Comparison of ENCODE assay signal across 8 mouse cellular contexts in genomic region chr11:77686841-77687540, GRCm38 (mm10). TPM values are rescaled to one million over a fixed set of nuclear protein-coding genes. Genes with fewer than 3 reads are reported as not detected.
DNase-seq lines count a peak whose midpoint lies in the region; ATAC-seq and TF ChIP-seq lines count a peak whose summit lies in the region.

No protein-coding gene starts in this region.

- H3K27me3 ChIP-seq in embryonic facial prominence, embryonic 12.5 days, result no peaks in the 10 kb centered on the region
- no peaks in the 10 kb centered on the region for H3K27me3 ChIP-seq in kidney, adult 2 months (replicated peaks; ENCODE audit: control insufficient read depth, insufficient read depth, low read length)
- no peaks in the 10 kb centered on the region for H3K27me3 ChIP-seq in limb, embryonic 14.5 days (ENCODE audit: control insufficient read depth, insufficient read depth, low read length)
- no peaks in the 10 kb centered on the region for H3K27me3 ChIP-seq in midbrain, embryonic 16.5 days (ENCODE audit: control insufficient read depth, insufficient read depth, low read depth, low read length)

- DNase-seq in CD4-positive, CD25-positive, alpha-beta regulatory T cell, adult 2 months (ENCODE audit: low read depth, low spot score), result peak; percentile 77
- peak; percentile 79 to 83 for DNase-seq in heart, adult 18-20 months
- peak; percentile 77 for DNase-seq in kidney, adult 2 months
- DNase-seq in limb, embryonic 14.5 days (ENCODE audit: low spot score), result peak; percentile 53
- peak; percentile 74 to 80 for DNase-seq in spleen, postnatal 10 days (ENCODE audit: low spot score in 2 of 2)

- TF ChIP-seq CTCF in kidney, adult 2 months (conservative IDR thresholded peaks at IDR 0.05; ENCODE audit: insufficient read depth, insufficient read length, low read depth, low read length), result no peak

- peak overlapping the region; percentile 99 for H3K27ac ChIP-seq in embryonic facial prominence, embryonic 12.5 days
- H3K27ac ChIP-seq in kidney, adult 2 months (ENCODE audit: insufficient read depth, low read depth, low read length), result peak overlapping the region; percentile 98
- peak overlapping the region; percentile 98 for H3K27ac ChIP-seq in limb, embryonic 14.5 days (replicated peaks; ENCODE audit: low read depth, low read length)
- peak overlapping the region; percentile 96 for H3K27ac ChIP-seq in midbrain, embryonic 16.5 days (ENCODE audit: low read length)

- H3K4me2 ChIP-seq in embryonic facial prominence, embryonic 12.5 days (replicated peaks), result peak overlapping the region; percentile 75
- H3K4me2 ChIP-seq in limb, embryonic 14.5 days (replicated peaks; ENCODE audit: low read depth, low read length, severe bottlenecking), result peak overlapping the region; percentile 65
- peak overlapping the region; percentile 81 for H3K4me2 ChIP-seq in midbrain, embryonic 16.5 days (ENCODE audit: low read length)

- TF ChIP-seq POLR2A in kidney, adult 2 months (IDR thresholded peaks at IDR 0.05; ENCODE audit: low read depth, low read length), result peak; percentile 25
- TF ChIP-seq POLR2A in limb, embryonic 14.5 days (IDR thresholded peaks at IDR 0.05; ENCODE audit: borderline replicate concordance, extremely low read depth, insufficient read depth, insufficient read length), result 0 out of 2 replicates have a peak, but pooled peaks have one; percentile 40

- H3K9ac ChIP-seq in embryonic facial prominence, embryonic 12.5 days, result peak overlapping the region; percentile 98
- peak overlapping the region; percentile 98 for H3K9ac ChIP-seq in limb, embryonic 14.5 days (ENCODE audit: low read depth, low read length, severe bottlenecking)
- H3K9ac ChIP-seq in midbrain, embryonic 16.5 days (ENCODE audit: low read depth, low read length), result peak overlapping the region; percentile 94

- no peaks in the 10 kb centered on the region for H3K9me3 ChIP-seq in embryonic facial prominence, embryonic 12.5 days
- H3K9me3 ChIP-seq in limb, embryonic 14.5 days (ENCODE audit: control insufficient read depth, low read length), result no peaks in the 10 kb centered on the region
- no peaks in the 10 kb centered on the region for H3K9me3 ChIP-seq in midbrain, embryonic 16.5 days (replicated peaks; ENCODE audit: control insufficient read depth, low read length, poor library complexity, severe bottlenecking)

- peak overlapping the region; percentile 99 for H3K4me3 ChIP-seq in embryonic facial prominence, embryonic 12.5 days
- H3K4me3 ChIP-seq in kidney, adult 2 months (ENCODE audit: insufficient read depth, low read depth, low read length), result peak overlapping the region; percentile 94
- H3K4me3 ChIP-seq in limb, embryonic 14.5 days (replicated peaks; ENCODE audit: low read length), result peak overlapping the region; percentile 80
- peak overlapping the region; percentile 99 for H3K4me3 ChIP-seq in midbrain, embryonic 16.5 days (ENCODE audit: low read depth, low read length)

- no peak for ATAC-seq in CD4-positive, CD25-positive, alpha-beta regulatory T cell, adult 4 months
- ATAC-seq in embryonic facial prominence, embryonic 12.5 days (ENCODE audit: insufficient number of reproducible peaks, insufficient read depth, low FRiP score, low TSS enrichment), result 0 out of 2 replicates have a peak, but pooled peaks have one; percentile 2
- peak; percentile 16 for ATAC-seq in limb, embryonic 14.5 days (ENCODE audit: low FRiP score, low read depth)
- ATAC-seq in midbrain, embryonic 16.5 days, result no peak

- peaks cover 7% of the 10 kb centered on the region for H3K4me1 ChIP-seq in embryonic facial prominence, embryonic 12.5 days
- peaks cover 6% of the 10 kb centered on the region; the same call in 1 of the 2 replicates for H3K4me1 ChIP-seq in kidney, adult 2 months (ENCODE audit: control insufficient read depth, insufficient read depth, low read length)
- peaks cover 4% of the 10 kb centered on the region; the same call in 1 of the 2 replicates for H3K4me1 ChIP-seq in limb, embryonic 14.5 days (ENCODE audit: control insufficient read depth, insufficient read depth, low read length)
- H3K4me1 ChIP-seq in midbrain, embryonic 16.5 days (ENCODE audit: control insufficient read depth, insufficient read depth, low read length), result peaks cover 11% of the 10 kb centered on the region

- peaks cover 7% of the 10 kb centered on the region for H3K36me3 ChIP-seq in embryonic facial prominence, embryonic 12.5 days
- peaks cover 5% of the 10 kb centered on the region for H3K36me3 ChIP-seq in kidney, adult 2 months (ENCODE audit: control insufficient read depth, insufficient read depth, low read length)
- peaks cover 17% of the 10 kb centered on the region for H3K36me3 ChIP-seq in limb, embryonic 14.5 days (ENCODE audit: control insufficient read depth, insufficient read depth, low read length)
- 0 out of 2 replicates have a peak, but pooled peaks cover 3% of the 10 kb centered on the region for H3K36me3 ChIP-seq in midbrain, embryonic 16.5 days (ENCODE audit: control insufficient read depth, insufficient read depth, low read length)

- under 1% methylated on average over 68 of the region's 76 CpGs for WGBS in embryonic facial prominence, embryonic 12.5 days
- under 1% methylated on average over 75 of the region's 76 CpGs for WGBS in kidney, adult 2 months
- WGBS in limb, embryonic 14.5 days, result 0% methylated on average over 40 of the region's 76 CpGs
- WGBS in midbrain, embryonic 16.5 days, result under 1% methylated on average over 48 of the region's 76 CpGs

RNA-seq across cellular contexts. Expression of gene Nufip2, which starts 1.0 kb away (rescaled TPM):
- polyA plus RNA-seq in CD4-positive, CD25-positive, alpha-beta regulatory T cell, adult 4 months (2017; shearing (Covaris generic)), result 10 to 100 TPM; 20.4 to 21.6 TPM
- 5.1 and 5.6 TPM in 2 replicates for polyA plus RNA-seq in embryonic facial prominence, embryonic 12.5 days (2016; fragmentation: Nextera tagmentation; extraction: Ambion mirVana)
- total RNA-seq in heart, adult 18-20 months (2021), result 10 to 100 TPM; 47.0 to 47.9 TPM
- polyA plus RNA-seq in kidney, adult 2 months (2012; rRNA removed), result 10.8 and 13.5 TPM in 2 replicates
- 19.5 and 21.3 TPM in 2 replicates for polyA plus RNA-seq in limb, embryonic 14.5 days (2012; rRNA removed)
- polyA plus RNA-seq in limb, embryonic 14.5 days (2014; fragmentation: Nextera tagmentation; extraction: Ambion mirVana), result 5.5 and 5.8 TPM in 2 replicates
- polyA plus RNA-seq in midbrain, embryonic 16.5 days (2015; fragmentation: Nextera tagmentation; extraction: Ambion mirVana), result 2.9 and 3.2 TPM in 2 replicates

RNA-seq across cellular contexts. Expression of gene Cryba1, which starts 38.1 kb away (rescaled TPM):
- not detected for polyA plus RNA-seq in CD4-positive, CD25-positive, alpha-beta regulatory T cell, adult 4 months (2017; shearing (Covaris generic))
- polyA plus RNA-seq in embryonic facial prominence, embryonic 12.5 days (2016; fragmentation: Nextera tagmentation; extraction: Ambion mirVana), result 67.0 and 159 TPM in 2 replicates
- total RNA-seq in heart, adult 18-20 months (2021), result not detected
- polyA plus RNA-seq in kidney, adult 2 months (2012; rRNA removed), result not detected in 2 replicates
- not detected in 2 replicates for polyA plus RNA-seq in limb, embryonic 14.5 days (2012; rRNA removed)
- polyA plus RNA-seq in limb, embryonic 14.5 days (2014; fragmentation: Nextera tagmentation; extraction: Ambion mirVana), result not detected in 2 replicates
- 0.24 and 0.47 TPM in 2 replicates for polyA plus RNA-seq in midbrain, embryonic 16.5 days (2015; fragmentation: Nextera tagmentation; extraction: Ambion mirVana)

Comparison
In these comparisons a context has a peak if more than half of its experiments do, and no peak if none do; other contexts are left out.
1. ATAC-seq: peak in embryonic facial prominence, embryonic 12.5 days (single experiment) and limb, embryonic 14.5 days (single experiment); none in CD4-positive, CD25-positive, alpha-beta regulatory T cell, adult 4 months (single experiment) and midbrain, embryonic 16.5 days (single experiment).
2. RNA of gene Cryba1, which starts 38.1 kb away (polyA plus RNA-seq): 67.0 to 159 TPM in embryonic facial prominence, embryonic 12.5 days; 0.24 to 0.47 TPM in midbrain, embryonic 16.5 days, not detected in CD4-positive, CD25-positive, alpha-beta regulatory T cell, adult 4 months, not detected in kidney, adult 2 months and not detected in limb, embryonic 14.5 days; every median in the first group is over 10 times any median in the second.
3. Peak in every context shown above with its lines, with median percentiles within 50 percentile points of each other: DNase-seq, H3K27ac ChIP-seq, H3K4me2 ChIP-seq, H3K4me3 ChIP-seq and H3K9ac ChIP-seq.